Mouse (Mus musculus): ENCODE results near the gene Evi5.

The Evi5 gene

GRCm38 (mm10) chr5:107807496-107807895 lies 67.4 kb downstream of the Evi5 start:
- DNase-seq (ENCODE audit: low spot score), result no peak

GRCm38 (mm10) chr5:107802621-107803020 lies 72.3 kb downstream of the Evi5 start:
- DNase-seq (ENCODE audit: low spot score), result no peak

GRCm38 (mm10) chr5:107801234-107801633 lies 73.7 kb downstream of the Evi5 start:
- DNase-seq (ENCODE audit: low spot score), result no peak

- no peak for DNase-seq (ENCODE audit: low spot score)
Measured at GRCm38 (mm10) chr5:107798290-107798689, 76.6 kb downstream of the Evi5 start.

- no peak for DNase-seq (ENCODE audit: low spot score)
Measured at GRCm38 (mm10) chr5:107793927-107794326, 81.0 kb downstream of the Evi5 start.

GRCm38 (mm10) chr5:107793258-107793657 lies 81.6 kb downstream of the Evi5 start:
- no peak for DNase-seq (ENCODE audit: low spot score)

GRCm38 (mm10) chr5:107792516-107792915 lies 82.4 kb downstream of the Evi5 start:
- DNase-seq (ENCODE audit: low spot score), result no peak

- DNase-seq (ENCODE audit: low spot score), result no peak
Measured at GRCm38 (mm10) chr5:107791966-107792365, 82.9 kb downstream of the Evi5 start.

GRCm38 (mm10) chr5:107789492-107789891 lies 85.4 kb downstream of the Evi5 start:
- DNase-seq (ENCODE audit: low spot score), result no peak

- DNase-seq (ENCODE audit: low spot score), result no peak
Measured at GRCm38 (mm10) chr5:107787682-107788443, 87.0 kb downstream of the Evi5 start.

GRCm38 (mm10) chr5:107782360-107782759 lies 92.5 kb downstream of the Evi5 start:
- DNase-seq (ENCODE audit: low spot score), result no peak

GRCm38 (mm10) chr5:107778763-107779162 lies 96.1 kb downstream of the Evi5 start:
- DNase-seq (ENCODE audit: low spot score), result no peak

GRCm38 (mm10) chr5:107777545-107777830 lies 97.4 kb downstream of the Evi5 start:
- no peak for DNase-seq (ENCODE audit: low spot score)

GRCm38 (mm10) chr5:107776777-107777544 lies 97.9 kb downstream of the Evi5 start:
- no peak for DNase-seq (ENCODE audit: low spot score)

GRCm38 (mm10) chr5:107775875-107776274 lies 99.0 kb downstream of the Evi5 start:
- no peak for DNase-seq (ENCODE audit: low spot score)

- DNase-seq (ENCODE audit: low spot score), result no peak
Measured at GRCm38 (mm10) chr5:107772049-107772448, 102.9 kb downstream of the Evi5 start.

- no peak for DNase-seq (ENCODE audit: low spot score)
Measured at GRCm38 (mm10) chr5:107768224-107768623, 106.7 kb downstream of the Evi5 start.

- no peak for DNase-seq (ENCODE audit: low spot score)
Measured at GRCm38 (mm10) chr5:107765946-107766345, 109.0 kb downstream of the Evi5 start.

- no peak for DNase-seq (ENCODE audit: low spot score)
Measured at GRCm38 (mm10) chr5:107764486-107764885, 110.4 kb downstream of the Evi5 start.

- no peak for DNase-seq (ENCODE audit: low spot score)
Measured at GRCm38 (mm10) chr5:107763674-107764073, 111.2 kb downstream of the Evi5 start.

- no peak for DNase-seq (ENCODE audit: low spot score)
Measured at GRCm38 (mm10) chr5:107759121-107759520, 115.8 kb downstream of the Evi5 start.

- DNase-seq (ENCODE audit: low spot score), result no peak
Measured at GRCm38 (mm10) chr5:107756072-107756471, 118.8 kb downstream of the Evi5 start.

GRCm38 (mm10) chr5:107754740-107755139 lies 120.2 kb downstream of the Evi5 start:
- no peak for DNase-seq (ENCODE audit: low spot score)

GRCm38 (mm10) chr5:107753656-107754055 lies 121.3 kb downstream of the Evi5 start:
- DNase-seq (ENCODE audit: low spot score), result no peak
